Mouse (Mus musculus) hindbrain, embryonic 11.5 days (tissue): ENCODE data around the gene Eif3c. TPM values are rescaled to one million over a fixed set of nuclear protein-coding genes. Genes with fewer than 3 reads are reported as not detected.

Source experiments
- ATAC-seq: fragments of 200-750 bp; cut with Nextera tagmentation; 2 replicates; pipeline ENCODE4 v1.8.0; 2017; ENCODE audit warnings: mild to moderate bottlenecking, moderate TSS enrichment, moderate library complexity; ENCODE audit not compliant: low FRiP score
- DNase-seq: peaks from one replicate; pipeline ENCODE4 v3.0.0-alpha.2; 2015; ENCODE audit warnings: low spot score
- H3K27ac ChIP-seq: fragments of 300-500 bp; sonication (generic); 2 replicates; pipeline ENCODE4 v1.5.1; 2014; ENCODE audit warnings: mild to moderate bottlenecking, low read depth, low read length
- H3K27me3 ChIP-seq: fragments of 300-500 bp; sonication (generic); 2 replicates; pipeline ENCODE4 v1.6.1; 2014; ENCODE audit warnings: mild to moderate bottlenecking, low read length, moderate library complexity, mixed read lengths; ENCODE audit not compliant: control insufficient read depth, insufficient read depth
- H3K36me3 ChIP-seq: fragments of 300-500 bp; sonication (generic); 2 replicates; pipeline ENCODE4 v1.6.1; 2014; ENCODE audit warnings: mild to moderate bottlenecking, low read length, moderate library complexity, mixed read lengths; ENCODE audit not compliant: control insufficient read depth, insufficient read depth
- H3K4me1 ChIP-seq: fragments of 300-500 bp; sonication (generic); replicated peaks from 2 replicates; pipeline ENCODE4 v1.6.1; 2014; ENCODE audit warnings: low read length, mixed read lengths; ENCODE audit not compliant: control insufficient read depth, insufficient read depth
- H3K4me2 ChIP-seq: fragments of 300-500 bp; sonication (generic); replicated peaks from 2 replicates; pipeline ENCODE4 v1.6.1; 2014; ENCODE audit warnings: mild to moderate bottlenecking, low read depth, low read length
- H3K4me3 ChIP-seq: fragments of 300-500 bp; sonication (generic); 2 replicates; pipeline ENCODE4 v1.5.1; 2014; ENCODE audit warnings: low read depth, low read length
- H3K9ac ChIP-seq: fragments of 300-500 bp; sonication (generic); 2 replicates; pipeline ENCODE4 v1.6.1; 2014; ENCODE audit warnings: low read depth, low read length
- H3K9me3 ChIP-seq: fragments of 300-500 bp; sonication (generic); 2 replicates; pipeline ENCODE4 v1.6.1; 2016; ENCODE audit warnings: low read length; ENCODE audit not compliant: control insufficient read depth
- WGBS: fragments of 180-500 bp; shearing (Covaris S2); extraction: QIAGEN DNeasy Blood & Tissue Kit; methylation state at CpG from one replicate; pipeline ENCODE4 v1.1.7; 2014; 5-methylcytosine and 5-hydroxymethylcytosine counted together
- polyA plus RNA-seq: library from polyadenylated mRNA; unstranded; fragments of >200 nt; fragmentation: Nextera tagmentation; extraction: Ambion mirVana; gene quantifications from 2 replicates; pipeline ENCODE4 v1.2.1, GENCODE M21; 2014

Eif3c gene
- polyA plus RNA-seq, 1 experiment from 2014 or later, result 194 TPM

- Histone ChIP-seq H3K4me2 (no peak overlapping the region), H3K4me1 (no peaks in the 10 kb centered on the region), H3K9ac (no peak overlapping the region), H3K4me3 (no peak overlapping the region), H3K36me3 (no peaks in the 10 kb centered on the region), H3K9me3 (no peaks in the 10 kb centered on the region), H3K27me3 (peaks cover 12% of the 10 kb centered on the region), H3K27ac (no peak overlapping the region)
- WGBS, result 75% methylated on average over 5 of the region's 5 CpGs
- DNase-seq (peak; percentile 56), ATAC-seq (no peak)
Observed at GRCm38 (mm10) chr7:126537820-126538585, 28.2 kb downstream of the Eif3c start.

- Histone ChIP-seq H3K4me3 (peak overlapping the region; percentile 38), H3K4me1 (no peaks in the 10 kb centered on the region), H3K9ac (no peak overlapping the region), H3K27ac (no peak overlapping the region), H3K4me2 (peak overlapping the region; percentile 72), H3K36me3 (no peaks in the 10 kb centered on the region), H3K27me3 (peaks cover 12% of the 10 kb centered on the region), H3K9me3 (no peaks in the 10 kb centered on the region)
- 70% methylated on average over 9 of the region's 9 CpGs for WGBS
- DNase-seq (no peak), ATAC-seq (no peak)
Observed at GRCm38 (mm10) chr7:126536466-126536865, 29.7 kb downstream of the Eif3c start.

GRCm38 (mm10) chr7:126535766-126536165, 30.4 kb downstream of the Eif3c start:
- Histone ChIP-seq H3K9ac (peak overlapping the region; percentile 75), H3K9me3 (no peaks in the 10 kb centered on the region), H3K4me2 (peak overlapping the region; percentile 72), H3K4me1 (no peaks in the 10 kb centered on the region), H3K4me3 (peak overlapping the region; percentile 38), H3K27me3 (peaks cover 12% of the 10 kb centered on the region), H3K36me3 (no peaks in the 10 kb centered on the region), H3K27ac (no peak overlapping the region)
- ATAC-seq, result no peak
- DNase-seq, result peak; percentile 55
- 2% methylated on average over 28 of the region's 28 CpGs for WGBS

GRCm38 (mm10) chr7:126533434-126533833, 32.8 kb downstream of the Eif3c start:
- no peaks in the 10 kb centered on the region for H3K4me1 ChIP-seq
- H3K9ac ChIP-seq, result no peak overlapping the region
- no peak for DNase-seq
- no peak overlapping the region for H3K4me2 ChIP-seq
- H3K27ac ChIP-seq, result no peak overlapping the region
- H3K36me3 ChIP-seq, result no peaks in the 10 kb centered on the region
- 70% methylated on average over 1 of the region's 1 CpGs for WGBS
- H3K9me3 ChIP-seq, result no peaks in the 10 kb centered on the region
- H3K27me3 ChIP-seq, result peaks cover 12% of the 10 kb centered on the region
- ATAC-seq, result no peak
- no peak overlapping the region for H3K4me3 ChIP-seq

GRCm38 (mm10) chr7:126528166-126528577, 38.0 kb downstream of the Eif3c start:
- no peaks in the 10 kb centered on the region for H3K9me3 ChIP-seq
- no peaks in the 10 kb centered on the region for H3K27me3 ChIP-seq
- no peak overlapping the region for H3K4me3 ChIP-seq
- no peak for ATAC-seq
- no peak overlapping the region for H3K4me2 ChIP-seq
- no peaks in the 10 kb centered on the region for H3K4me1 ChIP-seq
- no peak overlapping the region for H3K27ac ChIP-seq
- WGBS, result 9% methylated on average over 1 of the region's 1 CpGs
- DNase-seq, result peak; percentile 74
- peak overlapping the region; percentile 52; the same call in 1 of the 2 replicates for H3K9ac ChIP-seq
- H3K36me3 ChIP-seq, result no peaks in the 10 kb centered on the region

GRCm38 (mm10) chr7:126523316-126523715, 42.9 kb downstream of the Eif3c start:
- Histone ChIP-seq H3K4me2 (no peak overlapping the region), H3K9me3 (no peaks in the 10 kb centered on the region), H3K9ac (no peak overlapping the region), H3K27ac (no peak overlapping the region), H3K4me3 (no peak overlapping the region), H3K36me3 (no peaks in the 10 kb centered on the region), H3K27me3 (no peaks in the 10 kb centered on the region), H3K4me1 (no peaks in the 10 kb centered on the region)
- WGBS, result 84% methylated on average over 3 of the region's 3 CpGs
- ATAC-seq (no peak), DNase-seq (no peak)

GRCm38 (mm10) chr7:126519513-126519912, 46.7 kb downstream of the Eif3c start:
- H3K36me3 ChIP-seq, result no peaks in the 10 kb centered on the region
- H3K4me3 ChIP-seq, result no peak overlapping the region
- no peak overlapping the region for H3K27ac ChIP-seq
- H3K27me3 ChIP-seq, result no peaks in the 10 kb centered on the region
- no peak overlapping the region for H3K4me2 ChIP-seq
- H3K9ac ChIP-seq, result no peak overlapping the region
- 80% methylated on average over 2 of the region's 2 CpGs for WGBS
- ATAC-seq, result no peak
- H3K4me1 ChIP-seq, result no peaks in the 10 kb centered on the region
- no peak for DNase-seq
- H3K9me3 ChIP-seq, result no peaks in the 10 kb centered on the region

- Histone ChIP-seq H3K9me3 (no peaks in the 10 kb centered on the region), H3K4me2 (no peak overlapping the region), H3K36me3 (no peaks in the 10 kb centered on the region), H3K9ac (no peak overlapping the region), H3K4me1 (no peaks in the 10 kb centered on the region), H3K27me3 (no peaks in the 10 kb centered on the region), H3K4me3 (no peak overlapping the region), H3K27ac (no peak overlapping the region)
- WGBS, result 81% methylated on average over 5 of the region's 5 CpGs
- ATAC-seq, result no peak
- DNase-seq, result no peak
Observed at GRCm38 (mm10) chr7:126518261-126518941, 47.8 kb downstream of the Eif3c start.

- Histone ChIP-seq H3K4me2 (no peak overlapping the region), H3K9ac (no peak overlapping the region), H3K27me3 (no peaks in the 10 kb centered on the region), H3K36me3 (no peaks in the 10 kb centered on the region), H3K4me1 (no peaks in the 10 kb centered on the region), H3K4me3 (no peak overlapping the region), H3K9me3 (no peaks in the 10 kb centered on the region), H3K27ac (no peak overlapping the region)
- ATAC-seq (no peak), DNase-seq (no peak)
- 85% methylated on average over 3 of the region's 3 CpGs for WGBS
Observed at GRCm38 (mm10) chr7:126511287-126511686, 54.9 kb downstream of the Eif3c start.
